Mouse (Mus musculus) lung, embryonic 15.5 days (tissue): ENCODE data around the gene Actl7a. TPM values are rescaled to one million over a fixed set of nuclear protein-coding genes. Genes with fewer than 3 reads are reported as not detected.

Experiments used
- ATAC-seq: fragments of 200-750 bp; cut with Nextera tagmentation; 2 replicates; pipeline ENCODE4 v1.8.0; 2017; ENCODE audit warnings: moderate number of reproducible peaks, borderline replicate concordance; ENCODE audit not compliant: low FRiP score, low TSS enrichment; ENCODE audit errors: extremely low read depth
- H3K27ac ChIP-seq: fragments of 300-500 bp; sonication (generic); 2 replicates; pipeline ENCODE4 v1.5.1; 2015; ENCODE audit warnings: moderate library complexity, mild to moderate bottlenecking, inconsistent platforms
- H3K27me3 ChIP-seq: fragments of 300-500 bp; sonication (generic); 2 replicates; pipeline ENCODE4 v1.6.1; 2015; ENCODE audit warnings: inconsistent platforms
- H3K36me3 ChIP-seq: fragments of 300-500 bp; sonication (generic); 2 replicates; pipeline ENCODE4 v1.6.1; 2015; ENCODE audit warnings: inconsistent platforms
- H3K4me1 ChIP-seq: fragments of 300-500 bp; sonication (generic); 2 replicates; pipeline ENCODE4 v1.6.1; 2015; ENCODE audit warnings: inconsistent platforms
- H3K4me2 ChIP-seq: fragments of 300-500 bp; sonication (generic); 2 replicates; pipeline ENCODE4 v1.6.1; 2015; ENCODE audit warnings: inconsistent platforms, mild to moderate bottlenecking, moderate library complexity
- H3K4me3 ChIP-seq: fragments of 300-500 bp; sonication (generic); 2 replicates; pipeline ENCODE4 v1.5.1; 2015; ENCODE audit warnings: mild to moderate bottlenecking, inconsistent platforms
- H3K9ac ChIP-seq: fragments of 300-500 bp; sonication (generic); 2 replicates; pipeline ENCODE4 v1.6.1; 2015; ENCODE audit warnings: inconsistent platforms
- H3K9me3 ChIP-seq: fragments of 300-500 bp; sonication (generic); 2 replicates; pipeline ENCODE4 v1.6.1; 2016; ENCODE audit warnings: inconsistent platforms
- WGBS: fragments of 180-500 bp; shearing (Covaris S2); methylation state at CpG from one replicate; pipeline ENCODE4 v1.1.7; 2015; 5-methylcytosine and 5-hydroxymethylcytosine counted together
- polyA plus RNA-seq: library from polyadenylated mRNA; unstranded; fragments of >200 nt; fragmentation: Nextera tagmentation; extraction: Ambion mirVana; gene quantifications from 2 replicates; pipeline ENCODE4 v1.2.1, GENCODE M21; 2015

Gene Actl7a
- polyA plus RNA-seq, 1 experiment from 2014 or later: not detected

- no peak overlapping the region for H3K4me2 ChIP-seq
- no peaks in the 10 kb centered on the region for H3K9me3 ChIP-seq
- WGBS: 76% methylated on average over 6 of the region's 6 CpGs
- H3K9ac ChIP-seq: no peak overlapping the region
- H3K36me3 ChIP-seq: no peaks in the 10 kb centered on the region
- ATAC-seq: no peak
- no peaks in the 10 kb centered on the region for H3K27me3 ChIP-seq
- H3K27ac ChIP-seq: no peak overlapping the region
- peaks cover 4% of the 10 kb centered on the region; the same call in 1 of the 2 replicates for H3K4me1 ChIP-seq
- no peak overlapping the region for H3K4me3 ChIP-seq
Observed at GRCm38 (mm10) chr4:56723237-56723636, 20.0 kb upstream of the Actl7a start.

DNA sequence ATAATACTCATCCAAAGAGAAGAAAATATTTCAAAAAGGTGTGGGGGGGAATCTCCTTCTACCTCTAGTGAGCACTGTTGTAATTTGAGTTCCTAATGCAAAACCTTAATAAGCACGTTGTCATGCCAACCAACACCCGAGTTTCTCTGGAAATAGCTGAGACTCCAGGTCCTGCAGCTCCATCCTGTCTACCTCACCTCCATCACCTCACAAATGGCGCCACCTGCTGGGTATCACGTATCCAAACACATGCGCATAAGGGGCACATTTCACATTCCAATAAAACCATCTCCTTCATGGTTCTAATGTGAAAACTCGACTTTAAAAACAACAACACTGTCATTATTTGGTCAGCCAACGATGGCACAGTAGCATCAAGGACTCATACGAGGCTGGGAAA is 17.4 kb upstream of the Actl7a start:
- ATAC-seq: no peak
- Histone ChIP-seq H3K27ac (no peak overlapping the region), H3K4me2 (no peak overlapping the region), H3K9me3 (no peaks in the 10 kb centered on the region), H3K27me3 (no peaks in the 10 kb centered on the region), H3K4me1 (no peaks in the 10 kb centered on the region), H3K4me3 (no peak overlapping the region), H3K36me3 (no peaks in the 10 kb centered on the region), H3K9ac (no peak overlapping the region)
- 49% methylated on average over 8 of the region's 8 CpGs for WGBS

- ATAC-seq: no peak
- H3K4me2 ChIP-seq: no peak within 1 kb of the TSS
- H3K9ac ChIP-seq: no peak within 1 kb of the TSS
- no peaks in the 10 kb centered on the region for H3K27me3 ChIP-seq
- no peak within 1 kb of the TSS for H3K4me3 ChIP-seq
- H3K9me3 ChIP-seq: no peaks in the 10 kb centered on the region
- H3K4me1 ChIP-seq: no peaks in the 10 kb centered on the region
- 75% methylated on average over 18 of the region's 18 CpGs for WGBS
- no peak within 1 kb of the TSS for H3K27ac ChIP-seq
- H3K36me3 ChIP-seq: 0 out of 2 replicates have a peak, but pooled peaks cover 3% of the 10 kb centered on the region
Observed at GRCm38 (mm10) chr4:56740020-56740485, 3.2 kb upstream of the Actl7a start, which contains the start of gene Gm26657. Gene Gm26657, plus strand, starts transcription at chr4:56740070.

- WGBS: 96% methylated on average over 20 of the region's 20 CpGs
- H3K36me3 ChIP-seq: 0 out of 2 replicates have a peak, but pooled peaks cover 3% of the 10 kb centered on the region
- H3K27me3 ChIP-seq: no peaks in the 10 kb centered on the region
- H3K9ac ChIP-seq: no peak overlapping the region
- no peaks in the 10 kb centered on the region for H3K4me1 ChIP-seq
- no peak overlapping the region for H3K27ac ChIP-seq
- ATAC-seq: no peak; the same call in 1 of the 2 replicates
- H3K4me3 ChIP-seq: no peak overlapping the region
- no peaks in the 10 kb centered on the region for H3K9me3 ChIP-seq
- no peak overlapping the region for H3K4me2 ChIP-seq
Observed at GRCm38 (mm10) chr4:56740611-56741010, 2.6 kb upstream of the Actl7a start.

DNA sequence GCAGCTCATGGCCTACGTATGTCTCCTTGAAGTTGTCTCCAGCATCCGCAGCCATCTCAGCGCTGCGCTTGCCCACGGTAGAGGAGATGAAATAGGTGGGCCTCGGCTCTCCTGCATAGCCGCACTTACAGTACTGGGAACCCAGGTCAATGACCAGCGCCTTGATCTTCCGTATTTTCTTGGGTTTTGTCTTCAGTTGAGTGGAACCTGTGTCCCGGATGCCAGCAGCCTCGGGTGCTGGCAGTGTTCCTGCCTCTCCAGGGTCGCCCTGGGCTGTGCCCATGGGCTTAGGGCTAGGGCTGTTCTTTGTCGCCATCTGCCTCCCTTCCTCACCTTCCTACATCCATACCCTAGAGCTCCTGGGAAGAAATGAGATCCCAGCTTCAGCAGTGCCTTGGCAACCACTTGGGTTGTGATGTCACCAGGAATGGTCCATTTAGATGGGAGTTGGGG is 2.1 kb upstream of the Actl7a start, which contains the start of gene Actl7b:
Gene Actl7b (minus strand): TSS at position 403 of the 453 bp plus-strand sequence.
- 0 out of 2 replicates have a peak, but pooled peaks cover 3% of the 10 kb centered on the region for H3K36me3 ChIP-seq
- no peaks in the 10 kb centered on the region for H3K27me3 ChIP-seq
- WGBS: 91% methylated on average over 13 of the region's 13 CpGs
- H3K4me2 ChIP-seq: no peak within 1 kb of the TSS
- H3K9me3 ChIP-seq: no peaks in the 10 kb centered on the region
- no peak; the same call in 1 of the 2 replicates for ATAC-seq
- no peaks in the 10 kb centered on the region for H3K4me1 ChIP-seq
- no peak within 1 kb of the TSS for H3K4me3 ChIP-seq
- no peak within 1 kb of the TSS for H3K27ac ChIP-seq
- H3K9ac ChIP-seq: no peak within 1 kb of the TSS

DNA sequence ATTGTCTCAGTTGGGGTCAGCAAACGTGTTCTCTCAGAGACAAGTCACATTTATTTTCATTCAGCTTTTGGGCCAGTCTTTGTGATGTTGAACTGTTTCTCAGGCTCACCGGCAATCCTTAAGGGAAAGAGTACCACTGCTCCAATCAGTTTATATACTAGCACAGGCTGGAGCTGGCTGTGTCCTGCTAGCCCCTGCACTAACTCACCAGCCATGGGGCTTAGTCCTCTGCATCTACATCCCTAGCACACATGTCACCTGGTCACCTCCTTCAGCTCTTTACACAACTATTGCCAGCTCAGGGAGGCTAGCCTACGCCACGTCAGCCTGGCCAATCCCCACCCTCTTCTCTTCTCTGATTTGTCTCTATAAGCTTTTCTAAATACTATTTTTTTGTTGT is 515 bp upstream of the Actl7a start:
- no peak overlapping the region for H3K9ac ChIP-seq
- no peak overlapping the region for H3K4me2 ChIP-seq
- 80% methylated on average over 4 of the region's 4 CpGs for WGBS
- H3K27me3 ChIP-seq: no peaks in the 10 kb centered on the region
- H3K4me3 ChIP-seq: no peak overlapping the region
- no peaks in the 10 kb centered on the region for H3K9me3 ChIP-seq
- ATAC-seq: no peak
- no peaks in the 10 kb centered on the region for H3K4me1 ChIP-seq
- no peak overlapping the region for H3K27ac ChIP-seq
- H3K36me3 ChIP-seq: peaks cover 10% of the 10 kb centered on the region; the same call in 1 of the 2 replicates

- Histone ChIP-seq H3K4me2 (no peak overlapping the region), H3K27me3 (no peaks in the 10 kb centered on the region), H3K27ac (no peak overlapping the region), H3K9ac (no peak overlapping the region), H3K4me1 (no peaks in the 10 kb centered on the region), H3K9me3 (no peaks in the 10 kb centered on the region), H3K36me3 (peaks cover 33% of the 10 kb centered on the region), H3K4me3 (no peak overlapping the region)
- WGBS: 92% methylated on average over 2 of the region's 2 CpGs
- no peak for ATAC-seq
Observed at GRCm38 (mm10) chr4:56746345-56746744, 3.1 kb downstream of the Actl7a start.

DNA sequence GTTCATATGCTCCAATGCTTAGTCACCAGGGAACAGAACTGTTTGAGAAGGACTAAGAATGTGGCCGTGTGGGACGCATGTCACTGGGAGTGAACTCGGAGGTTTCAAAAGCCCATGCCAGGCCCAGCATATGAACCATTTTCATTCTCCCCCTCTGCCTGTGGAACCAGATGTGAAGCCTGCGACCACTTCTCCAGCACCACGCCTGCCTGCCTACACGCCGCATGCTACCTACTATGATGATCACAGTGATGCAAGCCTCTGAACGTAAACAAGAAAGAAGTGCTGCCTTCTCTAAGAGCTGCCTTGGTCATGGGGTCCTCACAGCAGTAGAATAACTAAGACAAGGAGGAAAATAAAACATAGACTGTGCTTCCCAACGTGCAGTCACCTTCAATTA is 4.2 kb downstream of the Actl7a start:
- Histone ChIP-seq H3K4me2 (no peak overlapping the region), H3K9ac (no peak overlapping the region), H3K27me3 (no peaks in the 10 kb centered on the region), H3K4me1 (no peaks in the 10 kb centered on the region), H3K36me3 (peaks cover 41% of the 10 kb centered on the region), H3K4me3 (no peak overlapping the region), H3K9me3 (no peaks in the 10 kb centered on the region), H3K27ac (no peak overlapping the region)
- 95% methylated on average over 9 of the region's 9 CpGs for WGBS
- ATAC-seq: no peak

GRCm38 (mm10) chr4:56756021-56756420 is 12.8 kb downstream of the Actl7a start:
- ATAC-seq: no peak
- no peaks in the 10 kb centered on the region for H3K4me1 ChIP-seq
- H3K36me3 ChIP-seq: peaks cover 83% of the 10 kb centered on the region
- H3K4me2 ChIP-seq: no peak overlapping the region
- H3K9me3 ChIP-seq: no peaks in the 10 kb centered on the region
- H3K27ac ChIP-seq: no peak overlapping the region
- no peak overlapping the region for H3K4me3 ChIP-seq
- no peak overlapping the region for H3K9ac ChIP-seq
- H3K27me3 ChIP-seq: no peaks in the 10 kb centered on the region
- WGBS: 80% methylated on average over 5 of the region's 5 CpGs

- ATAC-seq: no peak
- no peak overlapping the region for H3K9ac ChIP-seq
- peaks cover 80% of the 10 kb centered on the region for H3K36me3 ChIP-seq
- H3K4me3 ChIP-seq: no peak overlapping the region
- no peak overlapping the region for H3K27ac ChIP-seq
- no peak overlapping the region for H3K4me2 ChIP-seq
- no peaks in the 10 kb centered on the region for H3K27me3 ChIP-seq
- no peaks in the 10 kb centered on the region for H3K9me3 ChIP-seq
- no peaks in the 10 kb centered on the region for H3K4me1 ChIP-seq
- WGBS: 86% methylated on average over 10 of the region's 10 CpGs
Observed at GRCm38 (mm10) chr4:56756966-56757600, 13.9 kb downstream of the Actl7a start.

- Histone ChIP-seq H3K9ac (no peak overlapping the region), H3K27me3 (no peaks in the 10 kb centered on the region), H3K27ac (no peak overlapping the region), H3K4me3 (no peak overlapping the region), H3K4me1 (no peaks in the 10 kb centered on the region), H3K9me3 (no peaks in the 10 kb centered on the region), H3K4me2 (no peak overlapping the region), H3K36me3 (peaks cover 80% of the 10 kb centered on the region)
- 86% methylated on average over 1 of the region's 1 CpGs for WGBS
- ATAC-seq: no peak
Observed at GRCm38 (mm10) chr4:56757693-56758092, 14.5 kb downstream of the Actl7a start.

GRCm38 (mm10) chr4:56767861-56768284 is 24.7 kb downstream of the Actl7a start:
- 59% methylated on average over 5 of the region's 5 CpGs for WGBS
- no peak overlapping the region for H3K27ac ChIP-seq

More at GRCm38 (mm10) chr4:56767861-56768284, 24.7 kb downstream of the Actl7a start:
- no peaks in the 10 kb centered on the region for H3K9me3 ChIP-seq
- no peak overlapping the region for H3K4me2 ChIP-seq
- peaks cover 87% of the 10 kb centered on the region for H3K36me3 ChIP-seq
- ATAC-seq: no peak
- H3K27me3 ChIP-seq: no peaks in the 10 kb centered on the region
- no peak overlapping the region for H3K4me3 ChIP-seq
- H3K9ac ChIP-seq: no peak overlapping the region
- no peaks in the 10 kb centered on the region for H3K4me1 ChIP-seq
